Mouse (Mus musculus) adrenal gland, postnatal 0 days (tissue): ENCODE results near the gene Sptan1. TPM values are rescaled to one million over a fixed set of nuclear protein-coding genes. Genes with fewer than 3 reads are reported as not detected.

Experiments used
- microRNA-seq: library from miRNA; unstranded; fragments of <30 nt; microRNA quantifications from one replicate; pipeline ENCODE4, GENCODE M21; 2016; ENCODE audit warnings: borderline replicate concordance; ENCODE audit not compliant: insufficient number of aligned reads
- polyA plus RNA-seq: library from polyadenylated mRNA; unstranded; fragments of >200 nt; fragmentation: Nextera tagmentation; extraction: Ambion mirVana; gene quantifications from 2 replicates; pipeline ENCODE4 v1.2.1, GENCODE M21; 2015

Sptan1 gene
- 50.5 and 78.8 TPM in 2 replicates for polyA plus RNA-seq

GRCm38 (mm10) chr2:29965250-29965843, at the start of gene Sptan1:
TSS of gene Sptan1 (plus strand) at chr2:29965560.

DNA sequence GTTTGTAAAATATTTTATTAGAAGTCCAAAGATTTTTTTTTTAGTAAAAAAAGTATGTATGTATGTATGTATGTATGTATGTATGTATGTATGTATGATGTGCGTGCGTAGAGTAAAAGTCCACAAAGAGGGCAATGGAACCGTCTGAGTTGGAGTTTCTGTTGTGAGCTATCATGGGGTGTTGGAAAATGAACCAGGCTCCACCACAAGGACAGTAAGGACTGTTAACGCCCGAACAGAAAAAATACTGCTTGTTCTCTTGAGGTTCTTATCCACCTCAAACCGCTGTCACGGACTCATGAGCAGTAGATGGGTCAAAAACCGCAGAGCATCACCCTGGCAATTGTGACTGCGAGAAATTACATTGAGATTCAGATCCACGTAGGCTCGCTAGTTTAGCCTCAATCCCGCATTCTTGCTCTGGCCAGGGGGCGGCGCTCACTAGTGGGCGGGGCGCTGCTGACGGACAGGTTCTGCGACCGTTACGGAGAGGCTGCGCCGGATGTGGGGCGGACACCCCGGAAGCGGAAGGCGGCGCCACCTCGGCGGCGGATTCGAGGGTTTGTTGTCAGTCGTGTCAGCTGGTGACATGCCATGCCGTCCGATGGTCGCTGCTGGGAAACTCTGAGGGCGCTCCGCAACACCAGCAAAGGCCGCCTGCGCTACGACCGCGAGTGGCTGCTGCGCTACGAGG, 30.3 kb upstream of the Sptan1 start, which contains the start of gene Gle1:
TSS of gene Gle1 (plus strand) at position 521 of the 694 bp plus-strand sequence.

GRCm38 (mm10) chr2:30048699-30049388, 83.5 kb downstream of the Sptan1 start, which contains the start of gene Wdr34:
TSS of gene Wdr34 (minus strand) at chr2:30048881.

DNA sequence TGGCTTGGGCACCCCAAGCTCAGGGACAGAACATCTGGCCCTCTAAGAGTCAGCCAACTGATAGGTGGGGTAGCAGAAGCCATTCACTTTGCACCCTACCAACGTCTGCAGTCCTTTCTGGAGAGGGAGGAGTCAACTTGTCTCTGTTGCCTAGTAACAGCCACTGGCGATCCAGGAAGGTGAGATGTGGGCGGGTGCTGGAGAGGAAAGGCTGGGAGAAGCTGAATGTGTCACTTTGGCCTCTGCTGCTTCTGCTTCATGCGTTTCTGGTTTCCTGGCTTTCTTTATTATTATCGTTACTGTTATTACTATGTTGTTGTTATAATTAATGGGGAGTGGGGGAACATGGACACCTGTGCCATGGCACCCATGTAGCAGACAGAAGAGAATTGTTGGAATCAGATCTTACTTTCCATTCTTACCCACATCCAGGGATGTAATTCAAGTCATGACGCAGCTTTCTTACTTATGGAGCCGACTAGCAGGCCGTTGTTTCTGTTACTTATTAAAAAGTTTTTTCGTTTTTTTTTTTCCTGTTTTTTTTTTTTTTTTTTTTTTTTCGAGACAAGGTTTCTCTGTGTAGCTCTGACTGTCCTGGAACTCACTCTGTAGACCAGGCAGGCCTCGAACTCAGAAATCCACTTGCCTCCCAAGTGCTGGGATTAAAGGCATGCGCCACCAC, 92.0 kb downstream of the Sptan1 start, which contains the start of gene Set:
TSS of gene Set (plus strand) at position 156 of the 682 bp plus-strand sequence.

DNA sequence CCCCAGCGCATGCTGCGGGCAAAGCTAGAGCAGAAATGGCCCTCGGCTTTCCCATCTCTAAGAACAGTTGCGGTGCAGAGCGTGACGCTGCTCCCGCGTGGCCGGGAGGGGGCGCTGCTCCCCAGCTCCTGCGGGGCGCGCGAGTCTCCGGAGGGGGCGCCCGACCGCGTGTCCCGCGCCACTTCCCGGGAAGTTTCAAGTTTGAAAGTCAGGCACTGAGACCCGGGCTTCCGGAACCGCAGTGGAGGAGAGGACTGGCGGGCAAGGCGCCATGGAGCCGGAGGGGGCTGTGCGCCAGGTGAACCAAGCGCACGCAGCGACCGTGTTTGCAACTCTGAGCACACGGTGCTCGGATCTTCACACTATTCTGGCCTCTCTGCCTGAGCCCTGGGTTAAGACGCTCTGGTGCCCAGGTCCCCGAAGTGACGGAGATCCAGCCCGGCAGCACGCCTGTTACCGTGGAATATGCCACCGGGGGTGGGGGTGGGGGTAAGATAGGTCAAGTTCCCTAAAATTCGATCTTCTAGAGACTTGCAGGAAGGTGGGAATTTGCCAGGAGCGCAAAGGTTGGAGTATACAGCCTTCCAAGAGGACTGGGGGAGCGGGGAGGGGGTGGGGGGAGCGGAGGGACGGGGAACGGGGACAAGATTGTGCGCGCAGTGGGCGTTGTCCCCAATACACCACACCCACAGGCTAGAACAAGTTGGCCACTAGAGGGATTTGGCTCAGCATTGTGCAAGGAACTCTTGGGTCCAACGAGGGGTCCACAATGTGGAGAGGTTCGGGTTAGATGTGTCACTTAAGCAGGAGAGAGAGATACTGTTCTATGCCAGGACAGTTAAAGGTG, 112.4 kb downstream of the Sptan1 start, which contains the start of gene Pkn3:
TSS of gene Pkn3 (plus strand) at position 183 of the 847 bp plus-strand sequence.

Small RNA genes within 50 kb of the gene (microRNA-seq; reads per million reads assigned to microRNA genes)
- 1.4 reads per million for gene Mir6997

Other genes starting within 250 kb of the Sptan1 start
- gene Gm13420, start 213.9 kb upstream of the Sptan1 start, polyA plus RNA-seq: not detected in 2 replicates
- gene Gm13547, start 206.2 kb upstream of the Sptan1 start, polyA plus RNA-seq: 0.33 TPM in 1 of 2 replicates, not detected in the other
- gene Coq4, start 178.1 kb upstream of the Sptan1 start, polyA plus RNA-seq: 10.9 and 22.2 TPM in 2 replicates
- 22.4 and 25.9 TPM in 2 replicates for gene Trub2, start 177.1 kb upstream of the Sptan1 start, polyA plus RNA-seq
- gene Slc27a4, start 162.9 kb upstream of the Sptan1 start, polyA plus RNA-seq: 16.8 and 18.2 TPM in 2 replicates
- gene Urm1, start 145.5 kb upstream of the Sptan1 start, polyA plus RNA-seq: 23.6 and 27.8 TPM in 2 replicates
- 25.0 and 27.7 TPM in 2 replicates for gene Cercam, start 96.4 kb upstream of the Sptan1 start, polyA plus RNA-seq
- gene Odf2, start 76.3 kb upstream of the Sptan1 start, polyA plus RNA-seq: 22.2 and 35.4 TPM in 2 replicates
- 26.8 and 35.8 TPM in 2 replicates for gene Gle1, start 30.1 kb upstream of the Sptan1 start, polyA plus RNA-seq
- 27.3 and 30.6 TPM in 2 replicates for gene Wdr34, start 83.3 kb downstream of the Sptan1 start, polyA plus RNA-seq
- 172 and 260 TPM in 2 replicates for gene Set, start 91.8 kb downstream of the Sptan1 start, polyA plus RNA-seq
- gene Pkn3, start 112.1 kb downstream of the Sptan1 start, polyA plus RNA-seq: 2.3 and 4.8 TPM in 2 replicates
- 24.9 and 31.7 TPM in 2 replicates for gene Zdhhc12, start 128.1 kb downstream of the Sptan1 start, polyA plus RNA-seq
- gene Zer1, start 159.0 kb downstream of the Sptan1 start, polyA plus RNA-seq: 5.2 and 6.6 TPM in 2 replicates
- gene Tbc1d13, start 168.2 kb downstream of the Sptan1 start, polyA plus RNA-seq: 3.1 and 7.6 TPM in 2 replicates
- gene Endog, start 205.9 kb downstream of the Sptan1 start, polyA plus RNA-seq: 29.2 and 38.9 TPM in 2 replicates
- gene Spout1, start 212.9 kb downstream of the Sptan1 start, polyA plus RNA-seq: 25.1 and 32.0 TPM in 2 replicates
- 7.2 and 12.4 TPM in 2 replicates for gene Kyat1, start 240.3 kb downstream of the Sptan1 start, polyA plus RNA-seq